Mouse (Mus musculus): ENCODE measurements around the gene Gm17018.

DNA sequence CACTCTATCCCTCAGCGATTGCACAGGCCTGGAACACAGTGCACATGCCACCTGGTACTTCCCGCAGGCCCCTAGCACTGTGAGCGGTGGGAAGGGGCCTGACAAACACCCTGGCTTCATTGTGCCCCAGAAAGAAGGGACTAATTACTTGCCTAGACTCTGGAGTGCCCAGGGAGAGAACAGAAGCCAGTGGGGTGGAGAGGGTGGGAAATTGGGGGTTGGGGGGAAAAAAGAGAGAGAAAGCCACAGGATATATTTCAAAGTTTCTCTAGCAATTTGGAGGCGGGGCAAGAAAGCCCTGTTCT, 55.8 kb downstream of the Gm17018 start:
- TF ChIP-seq CTCF (IDR thresholded peaks at IDR 0.05; ENCODE audit: low read depth) (no peak), EP300 (IDR thresholded peaks at IDR 0.05; ENCODE audit: low read depth) (no peak)
